Mouse (Mus musculus): ENCODE results near the gene Gstm4.
A peak's percentile ranks its signal among the peaks of the same experiment; 100 is the strongest.

Gstm4 gene

GRCm38 (mm10) chr3:108044394-108045140, at the start of gene Gstm4:
Gene Gstm4, minus strand, starts transcription at chr3:108044894.
- DNase-seq (ENCODE audit: low spot score in 2 of 2) = peak; percentile 90 to 91

- no peak for DNase-seq (ENCODE audit: low spot score in 2 of 2)
Measured at GRCm38 (mm10) chr3:108094146-108094545, 49.5 kb upstream of the Gstm4 start.

GRCm38 (mm10) chr3:108093306-108093705, 48.6 kb upstream of the Gstm4 start:
- no peak for DNase-seq (ENCODE audit: low spot score in 2 of 2)

GRCm38 (mm10) chr3:108092536-108093115, 47.9 kb upstream of the Gstm4 start, which contains the start of gene Gnat2:
Gene Gnat2, plus strand, starts transcription at chr3:108092789.
- DNase-seq (ENCODE audit: low spot score in 2 of 2) = no peak

- no peak for DNase-seq (ENCODE audit: low spot score in 2 of 2)
Measured at GRCm38 (mm10) chr3:108092030-108092429, 47.3 kb upstream of the Gstm4 start.

GRCm38 (mm10) chr3:108090561-108090960, 45.9 kb upstream of the Gstm4 start:
- no peak for DNase-seq (ENCODE audit: low spot score in 2 of 2)

- no peak for DNase-seq (ENCODE audit: low spot score in 2 of 2)
Measured at GRCm38 (mm10) chr3:108089916-108090315, 45.2 kb upstream of the Gstm4 start.

GRCm38 (mm10) chr3:108088842-108089380, 44.2 kb upstream of the Gstm4 start:
- DNase-seq (ENCODE audit: low spot score in 2 of 2) = no peak

- DNase-seq (ENCODE audit: low spot score in 2 of 2) = no peak
Measured at GRCm38 (mm10) chr3:108087329-108087728, 42.6 kb upstream of the Gstm4 start.

GRCm38 (mm10) chr3:108086470-108086979, 41.8 kb upstream of the Gstm4 start, which contains the start of gene Ampd2:
Gene Ampd2, minus strand, starts transcription at chr3:108086651.
- DNase-seq (ENCODE audit: low spot score in 2 of 2) = peak; percentile 64 to 68

- DNase-seq (ENCODE audit: low spot score in 2 of 2) = peak; percentile 66 to 76
Measured at GRCm38 (mm10) chr3:108085721-108086469, 41.2 kb upstream of the Gstm4 start.

- DNase-seq (ENCODE audit: low spot score in 2 of 2) = peak; percentile 95 to 96
Measured at GRCm38 (mm10) chr3:108085281-108085720, 40.6 kb upstream of the Gstm4 start.

GRCm38 (mm10) chr3:108084767-108085270, 40.1 kb upstream of the Gstm4 start:
- peak in 1 of 2 experiments; percentile 58 for DNase-seq (ENCODE audit: low spot score in 2 of 2)

GRCm38 (mm10) chr3:108083904-108084407, 39.3 kb upstream of the Gstm4 start:
- DNase-seq (ENCODE audit: low spot score in 2 of 2) = no peak

- DNase-seq (ENCODE audit: low spot score in 2 of 2) = no peak
Measured at GRCm38 (mm10) chr3:108083161-108083560, 38.5 kb upstream of the Gstm4 start.

- DNase-seq (ENCODE audit: low spot score in 2 of 2) = no peak
Measured at GRCm38 (mm10) chr3:108082251-108082875, 37.7 kb upstream of the Gstm4 start.

GRCm38 (mm10) chr3:108081681-108082080, 37.0 kb upstream of the Gstm4 start:
- peak in 1 of 2 experiments; percentile 26 for DNase-seq (ENCODE audit: low spot score in 2 of 2)

- DNase-seq (ENCODE audit: low spot score in 2 of 2) = no peak
Measured at GRCm38 (mm10) chr3:108076836-108077235, 32.1 kb upstream of the Gstm4 start.

GRCm38 (mm10) chr3:108072983-108073569, 28.4 kb upstream of the Gstm4 start:
- DNase-seq (ENCODE audit: low spot score in 2 of 2) = peak in 1 of 2 experiments; percentile 20
